Mouse (Mus musculus) neural tube, embryonic 15.5 days (tissue): Measurements from ENCODE around the gene Slc27a3. TPM values are rescaled to one million over a fixed set of nuclear protein-coding genes. Genes with fewer than 3 reads are reported as not detected.

ENCODE experiments used
- ATAC-seq: fragments of 200-750 bp; cut with Nextera tagmentation; 2 replicates; pipeline ENCODE4 v1.8.0; 2017; ENCODE audit warnings: mild to moderate bottlenecking, moderate TSS enrichment, moderate library complexity; ENCODE audit not compliant: low FRiP score
- H3K27ac ChIP-seq: fragments of 300-500 bp; sonication (generic); replicated peaks from 2 replicates; pipeline ENCODE4 v1.5.1; 2015; ENCODE audit warnings: mild to moderate bottlenecking, inconsistent platforms
- H3K27me3 ChIP-seq: fragments of 300-500 bp; sonication (generic); replicated peaks from 2 replicates; pipeline ENCODE4 v1.6.1; 2015; ENCODE audit warnings: inconsistent platforms
- H3K36me3 ChIP-seq: fragments of 300-500 bp; sonication (generic); 2 replicates; pipeline ENCODE4 v1.6.1; 2015; ENCODE audit warnings: inconsistent platforms
- H3K4me1 ChIP-seq: fragments of 300-500 bp; sonication (generic); 2 replicates; pipeline ENCODE4 v1.6.1; 2015; ENCODE audit warnings: inconsistent platforms
- H3K4me2 ChIP-seq: fragments of 300-500 bp; sonication (generic); 2 replicates; pipeline ENCODE4 v1.6.1; 2015; ENCODE audit warnings: inconsistent platforms, mild to moderate bottlenecking, moderate library complexity
- H3K4me3 ChIP-seq: fragments of 300-500 bp; sonication (generic); replicated peaks from 2 replicates; pipeline ENCODE4 v1.5.1; 2015; ENCODE audit warnings: mild to moderate bottlenecking, inconsistent platforms
- H3K9ac ChIP-seq: fragments of 300-500 bp; sonication (generic); replicated peaks from 2 replicates; pipeline ENCODE4 v1.6.1; 2015; ENCODE audit warnings: mild to moderate bottlenecking, inconsistent platforms
- H3K9me3 ChIP-seq: fragments of 300-500 bp; sonication (generic); replicated peaks from 2 replicates; pipeline ENCODE4 v1.6.1; 2016; ENCODE audit warnings: inconsistent platforms
- WGBS: fragments of 180-500 bp; shearing (Covaris S2); methylation state at CpG from one replicate; pipeline ENCODE4 v1.1.7; 2015; ENCODE audit warnings: mixed read lengths; 5-methylcytosine and 5-hydroxymethylcytosine counted together
- polyA plus RNA-seq: library from polyadenylated mRNA; unstranded; fragments of >200 nt; fragmentation: Nextera tagmentation; extraction: Ambion mirVana; gene quantifications from 2 replicates; pipeline ENCODE4 v1.2.1, GENCODE M21; 2015

Gene Slc27a3
- polyA plus RNA-seq, 1 experiment from 2014 or later = 34.3 TPM

GRCm38 (mm10) chr3:90420696-90421095, 31.0 kb upstream of the Slc27a3 start:
- H3K27me3 ChIP-seq = no peaks in the 10 kb centered on the region
- no peaks in the 10 kb centered on the region for H3K9me3 ChIP-seq
- ATAC-seq = no peak
- H3K9ac ChIP-seq = no peak overlapping the region
- H3K4me3 ChIP-seq = no peak overlapping the region
- H3K4me2 ChIP-seq = no peak overlapping the region
- H3K4me1 ChIP-seq = 0 out of 2 replicates have a peak, but pooled peaks cover 2% of the 10 kb centered on the region
- peaks cover 74% of the 10 kb centered on the region for H3K36me3 ChIP-seq
- 93% methylated on average over 6 of the region's 6 CpGs for WGBS
- no peak overlapping the region for H3K27ac ChIP-seq

- Histone ChIP-seq H3K4me1 (no peaks in the 10 kb centered on the region), H3K4me3 (no peak overlapping the region), H3K27me3 (no peaks in the 10 kb centered on the region), H3K9me3 (no peaks in the 10 kb centered on the region), H3K4me2 (no peak overlapping the region), H3K27ac (no peak overlapping the region), H3K36me3 (peaks cover 83% of the 10 kb centered on the region), H3K9ac (no peak overlapping the region)
- WGBS = 74% methylated on average over 3 of the region's 3 CpGs
- ATAC-seq = no peak
These were observed 23.3 kb upstream of the Slc27a3 start for GRCm38 (mm10) chr3:90413011-90413396.

- Histone ChIP-seq H3K4me1 (no peaks in the 10 kb centered on the region), H3K9me3 (no peaks in the 10 kb centered on the region), H3K27ac (peak overlapping the region; percentile 11; the same call in 1 of the 2 replicates), H3K9ac (no peak overlapping the region), H3K4me3 (no peak overlapping the region), H3K27me3 (no peaks in the 10 kb centered on the region), H3K36me3 (peaks cover 84% of the 10 kb centered on the region), H3K4me2 (no peak overlapping the region)
- no peak for ATAC-seq
- 47% methylated on average over 5 of the region's 5 CpGs for WGBS
These were observed 22.7 kb upstream of the Slc27a3 start for GRCm38 (mm10) chr3:90412312-90413010.

GRCm38 (mm10) chr3:90408721-90409120, 19.0 kb upstream of the Slc27a3 start:
- no peak overlapping the region for H3K4me3 ChIP-seq
- ATAC-seq = no peak
- no peaks in the 10 kb centered on the region for H3K4me1 ChIP-seq
- no peak overlapping the region for H3K9ac ChIP-seq
- no peaks in the 10 kb centered on the region for H3K9me3 ChIP-seq
- WGBS = 92% methylated on average over 3 of the region's 3 CpGs
- peaks cover 88% of the 10 kb centered on the region for H3K36me3 ChIP-seq
- H3K4me2 ChIP-seq = no peak overlapping the region
- H3K27me3 ChIP-seq = no peaks in the 10 kb centered on the region
- H3K27ac ChIP-seq = no peak overlapping the region

- no peak for ATAC-seq
These were observed 16.7 kb upstream of the Slc27a3 start for GRCm38 (mm10) chr3:90406414-90406813.

GRCm38 (mm10) chr3:90404609-90405008, 14.9 kb upstream of the Slc27a3 start:
- ATAC-seq = no peak
- Histone ChIP-seq H3K27me3 (no peaks in the 10 kb centered on the region), H3K4me2 (no peak overlapping the region), H3K4me3 (no peak overlapping the region), H3K9ac (no peak overlapping the region), H3K9me3 (no peaks in the 10 kb centered on the region), H3K27ac (no peak overlapping the region), H3K36me3 (peaks cover 97% of the 10 kb centered on the region), H3K4me1 (no peaks in the 10 kb centered on the region)
- 77% methylated on average over 4 of the region's 4 CpGs for WGBS

More at GRCm38 (mm10) chr3:90406414-90406813, 16.7 kb upstream of the Slc27a3 start:
- Histone ChIP-seq H3K27ac (no peak overlapping the region), H3K36me3 (peaks cover 96% of the 10 kb centered on the region), H3K9ac (no peak overlapping the region), H3K4me3 (no peak overlapping the region), H3K9me3 (no peaks in the 10 kb centered on the region), H3K4me2 (no peak overlapping the region), H3K27me3 (no peaks in the 10 kb centered on the region), H3K4me1 (no peaks in the 10 kb centered on the region)
- 97% methylated on average over 5 of the region's 5 CpGs for WGBS

GRCm38 (mm10) chr3:90404121-90404520, 14.4 kb upstream of the Slc27a3 start:
- peaks cover 97% of the 10 kb centered on the region for H3K36me3 ChIP-seq
- H3K4me3 ChIP-seq = no peak overlapping the region
- no peaks in the 10 kb centered on the region for H3K9me3 ChIP-seq
- 92% methylated on average over 3 of the region's 3 CpGs for WGBS
- no peak overlapping the region for H3K9ac ChIP-seq
- no peaks in the 10 kb centered on the region for H3K27me3 ChIP-seq
- H3K4me2 ChIP-seq = no peak overlapping the region
- H3K4me1 ChIP-seq = no peaks in the 10 kb centered on the region
- H3K27ac ChIP-seq = no peak overlapping the region
- ATAC-seq = no peak

GRCm38 (mm10) chr3:90400993-90401392, 11.3 kb upstream of the Slc27a3 start:
- H3K9ac ChIP-seq = no peak overlapping the region
- no peak overlapping the region for H3K4me3 ChIP-seq
- H3K9me3 ChIP-seq = no peaks in the 10 kb centered on the region
- no peak overlapping the region for H3K27ac ChIP-seq
- 88% methylated on average over 4 of the region's 4 CpGs for WGBS
- ATAC-seq = no peak
- no peaks in the 10 kb centered on the region for H3K4me1 ChIP-seq
- H3K36me3 ChIP-seq = peaks cover 90% of the 10 kb centered on the region
- H3K4me2 ChIP-seq = no peak overlapping the region
- H3K27me3 ChIP-seq = no peaks in the 10 kb centered on the region

GRCm38 (mm10) chr3:90395629-90396028, 5.9 kb upstream of the Slc27a3 start:
- no peak overlapping the region for H3K4me2 ChIP-seq
- no peaks in the 10 kb centered on the region for H3K27me3 ChIP-seq
- no peak overlapping the region for H3K27ac ChIP-seq
- ATAC-seq = no peak
- H3K4me3 ChIP-seq = no peak overlapping the region
- H3K36me3 ChIP-seq = peaks cover 86% of the 10 kb centered on the region
- H3K9ac ChIP-seq = no peak overlapping the region
- WGBS = 93% methylated on average over 3 of the region's 3 CpGs
- H3K9me3 ChIP-seq = no peaks in the 10 kb centered on the region
- H3K4me1 ChIP-seq = peaks cover 5% of the 10 kb centered on the region

- Histone ChIP-seq H3K27me3 (no peaks in the 10 kb centered on the region), H3K9me3 (no peaks in the 10 kb centered on the region), H3K4me3 (no peak overlapping the region), H3K9ac (no peak overlapping the region), H3K36me3 (peaks cover 61% of the 10 kb centered on the region), H3K27ac (no peak overlapping the region), H3K4me2 (no peak overlapping the region), H3K4me1 (peaks cover 29% of the 10 kb centered on the region)
- 100% methylated on average over 3 of the region's 3 CpGs for WGBS
- ATAC-seq = no peak
These were observed 2.9 kb upstream of the Slc27a3 start for GRCm38 (mm10) chr3:90392661-90393060.

- Histone ChIP-seq H3K27ac (no peak overlapping the region), H3K4me1 (peaks cover 36% of the 10 kb centered on the region), H3K27me3 (no peaks in the 10 kb centered on the region), H3K36me3 (peaks cover 57% of the 10 kb centered on the region), H3K9me3 (no peaks in the 10 kb centered on the region), H3K4me2 (no peak overlapping the region), H3K9ac (no peak overlapping the region), H3K4me3 (no peak overlapping the region)
- 92% methylated on average over 8 of the region's 8 CpGs for WGBS
- ATAC-seq = no peak
These were observed 2.2 kb upstream of the Slc27a3 start for GRCm38 (mm10) chr3:90391941-90392340.

- peak overlapping the region; percentile 93; the same call in 1 of the 2 replicates for H3K27ac ChIP-seq
- H3K4me3 ChIP-seq = no peak overlapping the region
These were observed 1.3 kb upstream of the Slc27a3 start for GRCm38 (mm10) chr3:90391004-90391403.

More at GRCm38 (mm10) chr3:90391004-90391403, 1.3 kb upstream of the Slc27a3 start:
- Histone ChIP-seq H3K4me1 (peaks cover 45% of the 10 kb centered on the region), H3K4me2 (peak overlapping the region; percentile 72; the same call in 1 of the 2 replicates), H3K27me3 (no peaks in the 10 kb centered on the region), H3K9ac (peak overlapping the region; percentile 91), H3K9me3 (no peaks in the 10 kb centered on the region), H3K36me3 (peaks cover 57% of the 10 kb centered on the region)
- WGBS = 79% methylated on average over 4 of the region's 4 CpGs
- ATAC-seq = no peak
